Mouse (Mus musculus): ENCODE results near the gene Mogs. TPM values are rescaled to one million over a fixed set of nuclear protein-coding genes. Genes with fewer than 3 reads are reported as not detected.

The Mogs gene
- total and polyA plus RNA-seq, 3 experiments: 57.2 to 78.9 (median 77.3) TPM

GRCm38 (mm10) chr6:83135571-83136161 is 20.4 kb downstream of the Mogs start:
- no peak overlapping the region for H3K27ac ChIP-seq (ENCODE audit: insufficient read depth, low read depth)
- DNase-seq (ENCODE audit: extremely low read depth): no peak
- no peak overlapping the region for H3K4me3 ChIP-seq (replicated peaks in 1 of 3; ENCODE audit: low read depth in 2 of 3, low read length in 2 of 3, poor library complexity in 1 of 3)
- dilution Hi-C loops (cut with MboI; ENCODE audit: extremely low pct_ligation_motif_present, extremely low pct_unique_long_range_greater_than_20kb, low sequenced_read_pairs) (no loop called here), in situ Hi-C loops (cut with MboI; ENCODE audit: low pct_ligation_motif_present, low pct_unique_long_range_greater_than_20kb, low sequenced_read_pairs) (no loop called here)
- no peaks in the 10 kb centered on the region for H3K36me3 ChIP-seq (replicated peaks in 1 of 2; ENCODE audit: control insufficient read depth in 1 of 2, insufficient read depth in 1 of 2, low read length in 1 of 2)
- no peak for TF ChIP-seq PAX5 (IDR thresholded peaks at IDR 0.05; ENCODE audit: low read length)
- TF ChIP-seq KAT2A (IDR thresholded peaks at IDR 0.05; ENCODE audit: insufficient replicate concordance, low read length): no peak
- TF ChIP-seq ZNF384 (IDR thresholded peaks at IDR 0.05; ENCODE audit: low read depth, low read length): no peak
- no peak for TF ChIP-seq MAX (IDR thresholded peaks at IDR 0.05; ENCODE audit: low read length)
- no peak for TF ChIP-seq TCF12 (IDR thresholded peaks at IDR 0.05; ENCODE audit: low read depth, low read length)
- no peak for TF ChIP-seq ZKSCAN1 (IDR thresholded peaks at IDR 0.05; ENCODE audit: borderline replicate concordance, low read depth, low read length)
- TF ChIP-seq SMC3 (IDR thresholded peaks at IDR 0.05; ENCODE audit: low read depth, low read length): no peak
- TF ChIP-seq MAFK (IDR thresholded peaks at IDR 0.05; ENCODE audit: insufficient replicate concordance, low read length): no peak
- no peak for TF ChIP-seq SIN3A (IDR thresholded peaks at IDR 0.05; ENCODE audit: low read length)
- TF ChIP-seq USF2 (conservative IDR thresholded peaks at IDR 0.05; ENCODE audit: low read depth, low read length): no peak
- no peak for TF ChIP-seq JUN (IDR thresholded peaks at IDR 0.05; ENCODE audit: insufficient read depth, low read depth, low read length)
- no peak for TF ChIP-seq GABPA (IDR thresholded peaks at IDR 0.05; ENCODE audit: insufficient replicate concordance, low read depth, low read length)
- TF ChIP-seq POLR2AphosphoS2 (IDR thresholded peaks at IDR 0.05; ENCODE audit: low read depth, low read length): no peak
- TF ChIP-seq ZC3H11A (IDR thresholded peaks at IDR 0.05; ENCODE audit: low read depth, low read length): no peak
- TF ChIP-seq CHD2 (IDR thresholded peaks at IDR 0.05; ENCODE audit: low read length): no peak
- no peak for TF ChIP-seq BHLHE40 (IDR thresholded peaks at IDR 0.05; ENCODE audit: low read depth, low read length)
- TF ChIP-seq CHD1 (IDR thresholded peaks at IDR 0.05; ENCODE audit: low read depth, low read length): no peak
- no peak for TF ChIP-seq HCFC1 (IDR thresholded peaks at IDR 0.05; ENCODE audit: low read depth, low read length)
- no peak for TF ChIP-seq E2F4 (IDR thresholded peaks at IDR 0.05; ENCODE audit: insufficient replicate concordance, low read depth, low read length)
- H3K4me2 ChIP-seq (ENCODE audit: insufficient read depth, low read depth, poor library complexity, severe bottlenecking): no peak overlapping the region
- peaks cover 2% of the 10 kb centered on the region for H3K27me3 ChIP-seq (replicated peaks)
- no peaks in the 10 kb centered on the region for H3K9me3 ChIP-seq (replicated peaks; ENCODE audit: low read length)
- no peaks in the 10 kb centered on the region for H3K79me2 ChIP-seq (replicated peaks; ENCODE audit: control insufficient read depth, extremely low read depth, insufficient read depth, poor library complexity, severe bottlenecking)
- no peak overlapping the region for H3K9ac ChIP-seq (ENCODE audit: insufficient read depth, low read depth)
- H3K4me1 ChIP-seq (ENCODE audit: control insufficient read depth in 1 of 2, insufficient read depth in 2 of 2): peaks cover 7 to 31% of the 10 kb centered on the region in 2 experiments; a peak in 3 of 4 replicates

DNA sequence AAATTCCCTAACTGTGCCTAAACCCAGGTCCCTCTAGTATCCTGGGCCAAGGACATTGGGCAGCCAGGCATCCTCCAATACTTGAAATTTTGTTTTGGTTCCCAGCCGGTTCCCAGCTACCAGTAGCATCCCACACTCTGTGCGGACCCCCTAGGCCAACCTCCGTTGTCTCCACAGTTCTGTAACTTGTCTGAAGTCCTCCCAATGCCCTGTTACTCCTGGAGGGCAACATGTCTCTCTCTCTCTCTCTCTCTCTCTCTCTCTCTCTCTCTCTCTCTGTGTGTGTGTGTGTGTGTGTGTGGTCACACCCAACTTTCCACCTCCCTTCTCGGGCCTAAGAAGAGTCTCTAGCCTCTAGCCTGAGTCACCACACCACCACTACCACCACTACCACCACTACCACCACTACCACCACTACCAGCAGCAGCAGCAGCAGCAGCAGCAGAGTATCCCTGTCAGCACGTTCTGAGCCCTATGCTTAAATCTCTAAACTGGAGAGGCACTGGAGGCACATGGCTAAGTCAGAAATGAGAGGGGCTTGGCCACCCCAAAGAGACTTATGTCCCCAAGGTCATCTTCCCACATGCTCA is 21.1 kb downstream of the Mogs start:
- peaks cover 7 to 31% of the 10 kb centered on the region in 2 experiments; a peak in 3 of 4 replicates for H3K4me1 ChIP-seq (ENCODE audit: control insufficient read depth in 1 of 2, insufficient read depth in 2 of 2)
- dilution Hi-C loops (cut with MboI; ENCODE audit: extremely low pct_ligation_motif_present, extremely low pct_unique_long_range_greater_than_20kb, low sequenced_read_pairs): no loop called here
- H3K27ac ChIP-seq (ENCODE audit: insufficient read depth, low read depth): no peak overlapping the region

More for the DNA sequence above, 21.1 kb downstream of the Mogs start:
- TF ChIP-seq NELFE (IDR thresholded peaks at IDR 0.05; ENCODE audit: low read depth, low read length): no peak
- TF ChIP-seq USF2 (conservative IDR thresholded peaks at IDR 0.05; ENCODE audit: low read depth, low read length): no peak
- in situ Hi-C loops (cut with MboI; ENCODE audit: low pct_ligation_motif_present, low pct_unique_long_range_greater_than_20kb, low sequenced_read_pairs): no loop called here
- Histone ChIP-seq H3K4me2 (ENCODE audit: insufficient read depth, low read depth, poor library complexity, severe bottlenecking) (no peak overlapping the region), H3K27me3 (replicated peaks) (peaks cover 2% of the 10 kb centered on the region), H3K9ac (ENCODE audit: insufficient read depth, low read depth) (no peak overlapping the region), H3K4me3 (replicated peaks in 1 of 3; ENCODE audit: low read depth in 2 of 3, low read length in 2 of 3, poor library complexity in 1 of 3) (no peak overlapping the region), H3K9me3 (replicated peaks; ENCODE audit: low read length) (no peaks in the 10 kb centered on the region), H3K36me3 (replicated peaks in 1 of 2; ENCODE audit: control insufficient read depth in 1 of 2, insufficient read depth in 1 of 2, low read length in 1 of 2) (no peaks in the 10 kb centered on the region), H3K79me2 (replicated peaks; ENCODE audit: control insufficient read depth, extremely low read depth, insufficient read depth, poor library complexity, severe bottlenecking) (no peaks in the 10 kb centered on the region)
- no peak for DNase-seq (ENCODE audit: extremely low read depth)

Measured in CH12.LX (cell line).